Mouse (Mus musculus): ENCODE measurements around the gene Tecr.
A peak's percentile ranks its signal among the peaks of the same experiment; 100 is the strongest.
"Not testable (repeated sequence)": the region's sequence is repeated elsewhere in the genome, so short reads cannot be mapped to it uniquely, and the experiment has no call there.

Gene Tecr

GRCm38 (mm10) chr8:83579676-83580075 lies 28.1 kb downstream of the Tecr start:
- no peak for DNase-seq

GRCm38 (mm10) chr8:83578131-83579055 lies 29.4 kb downstream of the Tecr start:
- no peak for DNase-seq

DNA sequence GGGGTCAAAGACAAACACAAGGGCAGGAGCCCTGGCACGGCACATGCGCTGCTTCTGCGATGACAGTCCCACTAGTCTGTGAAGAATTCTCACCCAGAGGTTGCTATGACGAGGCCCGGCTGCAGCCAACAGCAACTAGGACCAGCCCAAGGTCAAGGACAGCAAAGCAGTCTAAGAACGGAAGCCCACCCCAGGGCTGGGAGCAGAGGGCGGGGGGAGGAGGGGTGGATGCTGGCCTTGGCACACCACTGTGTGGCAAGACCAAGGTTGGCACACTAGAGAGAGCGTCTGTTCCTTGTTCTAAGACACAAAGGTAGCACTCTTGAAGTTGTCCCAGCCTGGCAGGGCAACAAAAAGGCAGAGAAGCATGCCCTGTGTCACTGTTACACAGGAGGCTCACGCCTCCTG lies 30.4 kb downstream of the Tecr start:
- DNase-seq, result no peak

GRCm38 (mm10) chr8:83576921-83577320 lies 30.9 kb downstream of the Tecr start:
- no peak for DNase-seq

- DNase-seq, result no peak
These were observed 31.3 kb downstream of the Tecr start for GRCm38 (mm10) chr8:83576516-83576895.

DNA sequence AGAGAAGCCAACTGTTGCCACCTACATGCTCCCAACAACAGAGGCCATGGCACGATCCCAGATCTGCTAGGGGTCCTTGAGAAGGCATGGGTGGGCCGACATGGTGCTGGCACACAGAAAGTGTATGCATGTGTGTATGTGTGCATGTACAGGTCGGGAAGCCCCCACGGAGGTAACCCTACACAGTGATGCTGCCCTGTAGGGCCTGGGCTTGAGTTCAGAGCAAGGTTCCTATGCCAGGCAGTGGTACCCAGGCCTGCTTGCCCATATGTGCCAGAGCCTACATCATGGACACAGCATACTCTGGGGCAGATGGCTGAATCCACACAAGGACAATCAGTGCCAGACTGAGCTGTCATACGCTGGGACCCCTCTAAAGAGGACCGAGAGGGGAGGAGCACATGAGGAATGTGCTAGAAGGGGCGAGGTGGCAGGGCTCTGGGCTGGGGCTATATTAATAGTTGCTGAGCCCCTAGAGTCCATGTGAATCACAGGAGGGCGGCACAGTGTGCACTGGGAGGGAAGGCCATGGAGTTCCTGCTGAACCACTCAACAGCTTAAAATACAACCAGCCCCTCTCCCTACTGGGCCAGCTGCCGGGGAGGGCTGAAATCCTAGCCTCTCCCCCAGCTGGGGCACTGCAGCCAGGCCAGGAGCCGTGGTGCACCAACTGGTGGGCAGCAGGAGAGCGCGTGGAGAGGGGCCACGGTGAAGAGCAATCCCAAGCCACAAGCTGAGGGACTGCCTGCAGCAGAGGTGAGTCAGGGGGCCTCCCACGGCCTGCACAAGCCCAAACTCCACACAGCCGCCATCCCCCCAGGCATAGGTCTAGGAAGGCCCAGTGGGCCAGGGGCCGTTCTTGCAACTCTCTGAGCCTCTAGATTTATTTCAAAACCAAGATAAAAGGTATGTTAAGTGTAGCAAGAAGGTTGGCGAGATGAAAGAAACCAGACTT lies 31.9 kb downstream of the Tecr start:
- no peak for DNase-seq

DNA sequence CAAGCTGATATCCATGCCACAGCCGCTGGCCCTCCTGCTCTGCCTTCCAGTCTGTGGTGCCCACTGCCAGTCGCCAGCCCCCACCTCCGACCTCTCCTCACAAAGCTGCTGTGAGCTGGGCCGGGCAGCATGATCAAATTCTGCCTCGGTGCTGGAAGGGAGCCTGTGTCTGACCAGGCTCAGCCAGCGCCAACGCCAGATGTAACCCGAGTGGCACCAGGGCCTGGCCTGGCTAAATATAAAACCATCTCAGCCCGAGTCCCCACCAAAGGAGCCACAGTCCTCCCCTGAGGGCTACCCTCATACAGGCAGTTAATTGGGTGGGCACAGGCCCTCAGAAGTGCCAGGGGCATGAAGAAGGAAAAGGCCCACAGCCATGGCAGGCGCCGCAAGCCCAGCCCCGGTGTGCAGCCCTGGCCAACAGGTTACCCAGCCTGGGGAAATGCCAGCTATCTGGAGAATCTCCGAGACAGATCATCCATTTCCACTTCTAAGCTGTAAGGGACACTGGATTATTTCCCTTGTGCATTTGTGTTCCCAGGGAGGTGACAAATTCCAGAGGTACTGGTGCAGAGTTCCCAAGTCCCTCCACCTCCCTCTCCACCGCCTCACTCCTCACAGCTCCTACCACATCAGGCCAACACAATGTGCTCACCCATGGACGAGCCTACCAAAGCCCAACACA lies 33.0 kb downstream of the Tecr start:
- DNase-seq, result no peak

- DNase-seq, result no peak
These were observed 34.5 kb downstream of the Tecr start for GRCm38 (mm10) chr8:83573140-83573875.

- DNase-seq, result no peak
These were observed 35.4 kb downstream of the Tecr start for GRCm38 (mm10) chr8:83572246-83572812.

- no peak for DNase-seq
These were observed 36.0 kb downstream of the Tecr start for GRCm38 (mm10) chr8:83571791-83572190.

GRCm38 (mm10) chr8:83571001-83571340 lies 36.8 kb downstream of the Tecr start:
- DNase-seq, result not testable (repeated sequence)

GRCm38 (mm10) chr8:83570272-83571000 lies 37.3 kb downstream of the Tecr start:
- no peak for DNase-seq

DNA sequence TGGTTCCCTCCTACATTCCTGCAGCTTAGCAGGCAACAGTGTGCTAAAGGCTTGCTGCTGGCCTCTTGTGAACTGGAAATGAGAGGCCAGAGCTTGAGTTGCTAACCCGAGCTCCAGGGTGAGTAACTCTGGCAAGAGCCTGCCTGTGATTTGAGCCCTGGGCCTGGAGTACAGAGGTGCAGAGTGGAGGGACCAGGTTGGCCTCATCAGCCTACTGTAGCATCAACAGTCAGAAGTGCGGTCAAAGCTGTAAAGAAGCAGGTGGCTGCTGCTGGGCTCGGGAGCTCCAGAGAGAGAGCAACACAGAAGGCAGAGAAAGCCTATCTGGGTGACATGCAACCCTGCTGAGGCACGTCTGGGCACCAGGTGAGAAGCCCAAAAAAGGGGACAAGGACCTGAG lies 38.6 kb downstream of the Tecr start:
- DNase-seq, result no peak

- DNase-seq, result no peak
These were observed 39.0 kb downstream of the Tecr start for GRCm38 (mm10) chr8:83568755-83569154.

DNA sequence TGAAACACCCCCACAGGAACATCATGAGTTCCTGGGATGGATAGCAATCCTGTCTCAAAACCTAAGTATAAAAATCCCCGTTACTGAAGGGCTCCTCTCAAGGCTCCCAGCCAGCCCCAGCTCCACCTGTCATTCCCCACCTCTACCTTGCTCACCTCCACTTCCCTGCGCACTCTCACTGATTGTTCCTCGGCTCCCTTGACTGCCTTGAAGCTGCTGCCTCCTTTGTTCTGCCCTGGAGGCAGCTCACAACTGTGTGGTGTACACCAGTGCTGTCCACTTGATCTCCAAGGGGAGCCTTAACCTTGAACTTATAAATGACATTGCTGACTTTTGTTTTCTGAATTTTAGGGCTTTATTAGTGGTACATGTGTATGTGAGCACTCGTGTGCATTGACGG lies 39.6 kb downstream of the Tecr start:
- DNase-seq, result no peak

DNA sequence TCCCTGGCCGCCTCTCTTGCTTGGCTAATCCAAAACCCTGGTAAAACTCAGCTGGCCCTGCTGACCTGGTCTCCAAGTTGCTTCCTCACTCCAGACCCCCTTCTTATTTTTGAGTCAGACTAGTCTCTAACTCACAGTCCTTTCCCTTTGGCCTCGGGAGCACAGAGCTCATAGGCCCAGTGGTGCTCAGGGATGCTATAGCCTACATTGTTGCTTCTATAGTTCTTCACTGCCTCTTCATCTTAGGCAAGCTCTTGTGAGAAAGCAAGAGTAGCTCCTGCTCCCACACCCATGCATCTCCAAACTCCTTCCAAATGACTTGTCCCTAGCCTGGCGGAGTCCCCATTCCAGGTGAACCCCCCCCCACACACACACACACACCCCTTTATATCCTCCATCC lies 40.1 kb downstream of the Tecr start:
- no peak for DNase-seq

GRCm38 (mm10) chr8:83566469-83567395 lies 41.0 kb downstream of the Tecr start, which contains the start of gene Ndufb7:
Gene Ndufb7, plus strand, starts transcription at chr8:83566671.
- peak; percentile 96 for DNase-seq

GRCm38 (mm10) chr8:83565731-83566375 lies 41.9 kb downstream of the Tecr start:
- DNase-seq, result peak; percentile 62

GRCm38 (mm10) chr8:83563246-83563645 lies 44.5 kb downstream of the Tecr start:
- DNase-seq, result no peak

- no peak for DNase-seq
These were observed 45.1 kb downstream of the Tecr start for GRCm38 (mm10) chr8:83562669-83563068.

Measured in retina, postnatal 1 day (tissue).